Mouse (Mus musculus) erythroblast, embryonic 14.5 days (primary cell): ENCODE measurements around the gene Sp3. TPM values are rescaled to one million over a fixed set of nuclear protein-coding genes. Genes with fewer than 3 reads are reported as not detected.
"Not testable (repeated sequence)": the region's sequence is repeated elsewhere in the genome, so short reads cannot be mapped to it uniquely, and the experiment has no call there.

Source experiments
- H3K27me3 ChIP-seq: 2 replicates; pipeline ENCODE4 v1.6.1; 2012; ENCODE audit warnings: inconsistent platforms; ENCODE audit not compliant: control insufficient read depth
- H3K36me3 ChIP-seq: 2 replicates; pipeline ENCODE4 v1.6.1; 2012; ENCODE audit warnings: mild to moderate bottlenecking, inconsistent platforms; ENCODE audit not compliant: control insufficient read depth
- H3K4me1 ChIP-seq: 2 replicates; pipeline ENCODE4 v1.6.1; 2012; ENCODE audit warnings: inconsistent platforms; ENCODE audit not compliant: control insufficient read depth
- H3K4me3 ChIP-seq: replicated peaks from 2 replicates; pipeline ENCODE3; 2012; ENCODE audit warnings: moderate library complexity, mild to moderate bottlenecking, inconsistent platforms
- H3K9me3 ChIP-seq: 2 replicates; pipeline ENCODE4 v1.6.1; 2012; ENCODE audit warnings: low read length, inconsistent platforms, mixed read lengths; ENCODE audit not compliant: control insufficient read depth
- GATA1 ChIP-seq: IDR thresholded peaks from 2 replicates; pipeline ENCODE4 v1.6.1; 2012; ENCODE audit warnings: low read length, inconsistent platforms, mixed read lengths
- TAL1 ChIP-seq: IDR thresholded peaks from 3 replicates; pipeline ENCODE4 v1.6.1; 2012; ENCODE audit warnings: low read length, inconsistent platforms, mixed read lengths
- polyA plus RNA-seq: library from polyadenylated mRNA; stranded (reverse); fragments of >175 nt; gene quantifications from 2 replicates; pipeline ENCODE4 v1.2.3, GENCODE M21; 2012

Gene Sp3
- 1.0 and 1.1 TPM in 2 replicates for polyA plus RNA-seq

GRCm38 (mm10) chr2:72980337-72981074 lies at the start of gene Sp3:
Gene Sp3, minus strand, starts transcription at chr2:72980446.
- no peaks in the 10 kb centered on the region for H3K9me3 ChIP-seq
- no peaks in the 10 kb centered on the region for H3K27me3 ChIP-seq
- peak within 1 kb of the TSS; percentile 98 for H3K4me3 ChIP-seq
- TF ChIP-seq TAL1 (no peak), GATA1 (no peak)
- H3K36me3 ChIP-seq = peaks cover 25% of the 10 kb centered on the region
- peaks cover 41% of the 10 kb centered on the region for H3K4me1 ChIP-seq

- Histone ChIP-seq H3K4me1 (peaks cover 34% of the 10 kb centered on the region), H3K9me3 (peaks cover 2% of the 10 kb centered on the region), H3K36me3 (no peaks in the 10 kb centered on the region), H3K27me3 (peaks cover 3% of the 10 kb centered on the region), H3K4me3 (no peak overlapping the region)
- TF ChIP-seq GATA1 (no peak), TAL1 (no peak)
Observed at GRCm38 (mm10) chr2:73029846-73030245, 49.6 kb upstream of the Sp3 start.

- H3K4me1 ChIP-seq = peaks cover 50% of the 10 kb centered on the region
- H3K9me3 ChIP-seq = peaks cover 2% of the 10 kb centered on the region
- TF ChIP-seq GATA1 = no peak
- no peak for TF ChIP-seq TAL1
- no peaks in the 10 kb centered on the region; the same call in 1 of the 2 replicates for H3K27me3 ChIP-seq
- no peak overlapping the region for H3K4me3 ChIP-seq
- H3K36me3 ChIP-seq = no peaks in the 10 kb centered on the region
Observed at GRCm38 (mm10) chr2:73028019-73028418, 47.8 kb upstream of the Sp3 start.

GRCm38 (mm10) chr2:73027126-73027525 lies 46.9 kb upstream of the Sp3 start:
- Histone ChIP-seq H3K4me1 (peaks cover 59% of the 10 kb centered on the region), H3K4me3 (no peak overlapping the region), H3K9me3 (peaks cover 2% of the 10 kb centered on the region), H3K27me3 (no peaks in the 10 kb centered on the region; the same call in 1 of the 2 replicates), H3K36me3 (no peaks in the 10 kb centered on the region)
- TF ChIP-seq TAL1 = no peak
- no peak for TF ChIP-seq GATA1

- Histone ChIP-seq H3K36me3 (no peaks in the 10 kb centered on the region), H3K4me3 (peak overlapping the region; percentile 48), H3K4me1 (peaks cover 79% of the 10 kb centered on the region), H3K9me3 (no peaks in the 10 kb centered on the region), H3K27me3 (peaks cover 4% of the 10 kb centered on the region)
- TF ChIP-seq TAL1 (no peak), GATA1 (no peak)
Observed at GRCm38 (mm10) chr2:73023803-73024202, 43.6 kb upstream of the Sp3 start.

GRCm38 (mm10) chr2:73021046-73021445 lies 40.8 kb upstream of the Sp3 start:
- Histone ChIP-seq H3K36me3 (no peaks in the 10 kb centered on the region), H3K27me3 (peaks cover 10% of the 10 kb centered on the region), H3K9me3 (no peaks in the 10 kb centered on the region), H3K4me3 (no peak overlapping the region), H3K4me1 (peaks cover 63% of the 10 kb centered on the region)
- TF ChIP-seq TAL1 = no peak
- TF ChIP-seq GATA1 = no peak

GRCm38 (mm10) chr2:73019371-73020146 lies 39.3 kb upstream of the Sp3 start:
- peaks cover 53% of the 10 kb centered on the region for H3K4me1 ChIP-seq
- H3K36me3 ChIP-seq = no peaks in the 10 kb centered on the region
- no peaks in the 10 kb centered on the region for H3K9me3 ChIP-seq
- TF ChIP-seq GATA1 (no peak), TAL1 (no peak)
- H3K27me3 ChIP-seq = peaks cover 10% of the 10 kb centered on the region
- H3K4me3 ChIP-seq = no peak overlapping the region

- peaks cover 16% of the 10 kb centered on the region for H3K9me3 ChIP-seq
- H3K4me3 ChIP-seq, H3K4me1 ChIP-seq, H3K27me3 ChIP-seq, H3K36me3 ChIP-seq: not testable (repeated sequence)
Observed at GRCm38 (mm10) chr2:73014063-73014462, 33.8 kb upstream of the Sp3 start.

GRCm38 (mm10) chr2:73012636-73013035 lies 32.4 kb upstream of the Sp3 start:
- Histone ChIP-seq H3K4me1 (peaks cover 4% of the 10 kb centered on the region), H3K36me3 (no peaks in the 10 kb centered on the region), H3K4me3 (no peak overlapping the region), H3K9me3 (peaks cover 16% of the 10 kb centered on the region), H3K27me3 (no peaks in the 10 kb centered on the region; the same call in 1 of the 2 replicates)
- no peak for TF ChIP-seq GATA1
- TF ChIP-seq TAL1 = no peak
